Mouse (Mus musculus) liver, adult (tissue): ENCODE data around the gene Elmo1.

Experiments used
- GATA4 ChIP-seq: IDR thresholded peaks from 2 replicates; pipeline ENCODE4 v1.6.1; 2014; ENCODE audit warnings: mild to moderate bottlenecking, low read length; ENCODE audit not compliant: insufficient replicate concordance

The Elmo1 gene

DNA sequence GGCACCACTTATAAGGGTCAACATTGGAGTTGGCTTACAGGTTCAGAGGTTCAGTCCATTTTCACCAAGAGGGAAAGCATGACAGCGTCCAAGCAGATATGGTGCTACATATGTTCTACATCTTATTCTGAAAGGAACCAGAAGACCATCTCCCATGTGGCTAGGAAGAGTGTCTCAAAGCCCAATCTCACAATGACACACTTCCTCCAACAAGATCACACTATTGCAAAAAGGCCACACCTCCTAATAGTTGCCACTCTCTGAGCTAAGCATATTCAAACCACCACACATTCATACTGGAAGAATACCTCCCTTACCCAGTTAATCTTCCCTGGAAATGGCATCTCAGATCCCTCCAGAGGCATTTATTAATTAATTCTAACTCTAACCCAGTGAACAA lies 66.7 kb downstream of the Elmo1 start:
- TF ChIP-seq GATA4, result no peak

DNA sequence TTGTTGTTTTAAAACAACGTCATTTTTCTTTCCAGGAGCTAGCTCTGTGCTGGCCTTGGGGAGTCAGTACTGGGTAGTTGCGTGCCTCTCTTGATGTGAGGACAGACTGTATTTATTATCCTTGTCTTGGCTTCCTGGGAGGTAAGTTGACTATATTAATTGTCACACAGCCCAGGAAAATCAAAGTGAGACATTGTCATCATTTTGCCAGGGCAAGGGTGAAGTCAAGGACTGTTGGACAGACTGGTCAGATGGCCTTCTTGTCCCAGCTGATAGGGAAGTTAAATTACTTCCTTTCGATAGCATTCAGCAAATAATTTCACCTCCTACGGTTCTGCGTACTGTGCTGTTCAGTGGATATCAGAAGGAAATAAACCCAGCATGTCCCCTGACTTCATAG lies 67.1 kb downstream of the Elmo1 start:
- TF ChIP-seq GATA4, result no peak

DNA sequence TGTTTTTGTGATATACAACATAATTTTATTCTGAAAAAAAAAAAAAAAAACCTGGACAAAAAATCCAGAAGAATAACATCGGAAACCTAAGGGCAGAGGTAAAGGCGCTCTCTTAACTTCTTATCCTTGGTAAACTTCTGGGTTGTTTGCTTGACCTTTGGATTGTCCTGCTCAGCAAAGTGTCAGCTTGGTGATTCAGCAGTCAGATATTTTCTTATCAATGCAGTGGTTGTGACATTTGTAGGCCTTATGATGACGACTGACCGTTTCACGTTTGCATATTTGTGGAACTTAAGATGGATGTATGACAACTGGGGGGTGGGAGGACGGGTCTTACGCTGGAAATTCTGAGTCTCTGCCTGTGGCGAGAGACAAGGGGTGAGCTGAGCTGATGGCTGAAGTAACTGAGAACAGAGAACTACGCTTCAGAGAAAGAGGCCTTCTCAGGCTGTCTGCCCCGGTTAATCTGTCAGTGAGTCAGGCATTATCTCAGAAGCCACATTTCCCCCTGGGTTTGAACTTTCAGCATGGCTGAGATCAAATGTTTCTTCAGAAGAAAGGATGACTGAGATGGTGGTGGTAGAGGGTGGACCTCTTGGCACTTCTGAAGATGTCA lies 73.1 kb downstream of the Elmo1 start:
- TF ChIP-seq GATA4, result no peak

DNA sequence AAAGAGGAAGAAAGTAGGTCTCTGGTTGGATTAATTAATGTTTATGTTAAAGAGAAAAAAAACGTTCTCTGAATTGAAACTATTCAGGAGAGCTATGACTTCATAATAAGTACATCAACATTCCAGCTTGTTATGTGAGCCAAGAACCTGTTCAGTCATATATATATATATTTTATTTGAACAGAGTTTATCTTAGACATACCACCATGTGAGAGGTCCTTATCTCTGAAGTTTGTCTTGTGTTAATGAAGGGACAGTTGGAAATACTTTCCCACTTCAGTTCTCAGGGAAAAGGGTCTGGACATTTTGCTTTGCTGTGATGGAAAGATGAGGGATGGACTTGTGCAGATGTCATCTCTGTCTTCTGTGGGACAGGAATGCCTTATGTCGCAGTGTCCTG lies 74.4 kb downstream of the Elmo1 start:
- no peak for TF ChIP-seq GATA4

DNA sequence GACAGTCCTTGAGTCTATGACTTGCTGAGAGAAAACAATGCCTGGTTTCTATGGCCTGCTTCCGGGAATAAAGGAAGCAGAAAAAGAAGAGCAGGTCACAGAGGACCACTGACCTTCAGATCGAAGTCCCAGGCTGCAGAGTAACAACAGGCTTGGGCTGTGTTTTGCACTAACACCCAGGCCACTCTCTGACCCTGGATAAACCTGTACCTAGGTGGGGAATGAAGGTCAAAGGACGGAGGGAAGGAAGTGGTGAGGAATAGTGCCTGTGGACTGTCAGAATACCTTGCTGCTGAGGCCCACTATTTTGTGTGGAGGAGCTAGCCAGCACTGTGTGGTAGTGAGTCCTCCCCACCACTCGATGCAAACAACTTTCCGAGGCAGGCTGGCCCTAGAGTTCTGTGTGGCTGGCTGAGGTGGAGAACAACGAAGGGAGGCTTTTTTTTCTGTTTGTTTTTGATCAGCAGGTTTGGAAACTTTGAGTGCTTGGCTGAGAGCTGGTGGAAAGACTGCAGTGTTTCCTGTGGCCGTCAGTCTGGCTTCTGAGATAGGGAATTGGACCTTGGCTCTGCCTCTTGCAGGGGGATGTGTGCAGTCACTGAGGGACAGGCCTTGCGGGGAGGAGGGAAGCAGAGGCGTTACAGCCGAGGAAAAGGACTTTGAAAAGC lies 83.7 kb downstream of the Elmo1 start:
- TF ChIP-seq GATA4, result no peak; the same call in 1 of the 2 replicates

DNA sequence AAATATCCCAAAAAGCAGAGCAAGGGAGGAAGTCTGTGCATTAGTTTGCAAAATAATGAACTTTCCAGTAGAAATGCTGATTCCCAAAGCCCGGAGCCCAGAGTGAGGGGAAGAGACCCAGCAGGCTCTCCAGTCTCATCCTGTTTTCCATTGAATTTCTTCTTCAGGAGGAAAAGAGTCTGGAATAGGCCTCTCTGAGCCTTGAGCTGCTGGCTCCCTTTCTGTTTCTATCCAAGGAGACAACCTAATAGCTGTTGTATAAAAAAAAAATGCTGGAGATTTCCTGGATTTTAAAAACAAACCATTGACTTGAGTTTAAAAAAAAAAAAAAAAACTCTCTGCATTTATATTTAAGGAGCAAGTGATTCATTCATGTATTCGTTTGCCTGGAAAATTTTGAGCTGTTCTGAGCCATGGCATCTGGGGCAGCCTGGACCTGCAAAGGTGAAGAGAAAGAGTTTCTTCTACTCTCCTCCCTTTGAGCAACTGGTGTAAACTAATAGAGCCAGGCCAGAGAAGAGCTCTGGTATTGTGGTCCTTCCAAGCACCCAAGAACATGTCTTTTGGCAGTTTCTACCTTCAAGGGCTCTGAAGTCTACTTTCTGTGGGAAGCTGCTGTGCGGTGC lies 84.4 kb downstream of the Elmo1 start:
- TF ChIP-seq GATA4, result no peak

DNA sequence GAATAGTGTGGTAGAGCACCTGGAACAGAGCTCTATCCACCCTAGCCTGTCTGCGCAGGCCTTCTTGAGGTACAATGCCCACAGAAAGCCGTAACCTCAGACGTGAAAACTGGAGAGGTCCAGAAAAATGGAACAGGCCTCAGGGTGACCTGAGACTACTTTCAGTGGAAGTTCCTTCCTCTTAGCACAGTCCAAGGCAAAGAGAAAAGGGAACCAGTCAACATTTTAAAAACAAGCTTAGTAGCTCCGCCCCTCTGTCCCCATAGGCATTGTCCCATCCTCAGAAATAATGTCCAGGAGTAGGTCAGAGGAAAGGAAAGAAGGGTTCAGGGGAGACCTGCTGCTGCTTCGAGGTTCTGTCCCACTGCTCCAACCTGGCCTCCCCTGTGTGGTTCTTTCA lies 90.3 kb downstream of the Elmo1 start:
- no peak for TF ChIP-seq GATA4

DNA sequence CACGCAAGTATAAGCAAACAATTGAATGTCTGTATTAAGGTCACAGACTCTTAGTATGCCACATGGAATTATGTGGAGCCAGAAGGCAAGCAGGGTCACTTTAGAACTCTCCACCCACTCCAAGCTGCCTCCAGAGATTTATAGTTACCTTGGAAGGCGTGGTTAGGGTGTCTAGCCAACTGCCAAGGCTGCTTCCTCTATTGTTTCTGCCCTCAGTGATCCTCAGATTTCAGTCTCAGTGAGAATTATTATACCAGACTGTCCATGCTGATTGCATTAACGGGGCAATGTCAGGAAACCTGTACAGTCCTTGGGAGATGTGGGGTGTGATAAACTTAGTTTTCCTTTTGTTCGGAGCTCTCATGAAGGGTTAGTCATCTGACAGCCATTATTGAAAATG lies 90.9 kb downstream of the Elmo1 start:
- no peak for TF ChIP-seq GATA4

DNA sequence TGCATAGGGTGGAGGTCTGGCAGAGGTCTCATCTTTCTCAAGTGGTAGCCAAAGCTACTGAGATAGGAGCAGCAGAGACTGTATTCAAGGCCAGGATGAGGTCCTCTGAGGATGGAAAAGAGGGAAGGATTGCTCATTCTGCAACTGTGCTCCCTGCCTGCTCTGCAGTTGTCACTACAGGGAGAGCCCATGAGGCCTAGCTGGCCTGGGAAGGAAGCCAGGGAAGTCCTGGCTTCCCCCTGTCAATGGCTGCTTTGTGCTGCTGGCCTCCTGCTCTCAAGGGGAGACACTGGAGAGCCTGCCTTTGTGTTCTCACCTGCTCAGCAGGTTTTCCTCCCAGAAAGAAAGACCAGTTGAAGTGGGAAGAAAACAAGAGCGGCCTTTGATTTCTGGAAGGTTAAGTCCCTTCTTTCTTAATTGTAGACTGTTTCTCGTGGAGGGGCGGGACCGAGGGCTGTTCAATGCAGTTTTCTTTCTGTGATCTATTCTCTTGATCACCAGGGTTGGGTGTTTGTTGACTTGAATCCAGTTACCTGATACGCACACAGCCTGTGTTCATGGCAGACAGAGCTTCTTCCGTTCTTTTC lies 91.9 kb downstream of the Elmo1 start:
- TF ChIP-seq GATA4, result no peak

DNA sequence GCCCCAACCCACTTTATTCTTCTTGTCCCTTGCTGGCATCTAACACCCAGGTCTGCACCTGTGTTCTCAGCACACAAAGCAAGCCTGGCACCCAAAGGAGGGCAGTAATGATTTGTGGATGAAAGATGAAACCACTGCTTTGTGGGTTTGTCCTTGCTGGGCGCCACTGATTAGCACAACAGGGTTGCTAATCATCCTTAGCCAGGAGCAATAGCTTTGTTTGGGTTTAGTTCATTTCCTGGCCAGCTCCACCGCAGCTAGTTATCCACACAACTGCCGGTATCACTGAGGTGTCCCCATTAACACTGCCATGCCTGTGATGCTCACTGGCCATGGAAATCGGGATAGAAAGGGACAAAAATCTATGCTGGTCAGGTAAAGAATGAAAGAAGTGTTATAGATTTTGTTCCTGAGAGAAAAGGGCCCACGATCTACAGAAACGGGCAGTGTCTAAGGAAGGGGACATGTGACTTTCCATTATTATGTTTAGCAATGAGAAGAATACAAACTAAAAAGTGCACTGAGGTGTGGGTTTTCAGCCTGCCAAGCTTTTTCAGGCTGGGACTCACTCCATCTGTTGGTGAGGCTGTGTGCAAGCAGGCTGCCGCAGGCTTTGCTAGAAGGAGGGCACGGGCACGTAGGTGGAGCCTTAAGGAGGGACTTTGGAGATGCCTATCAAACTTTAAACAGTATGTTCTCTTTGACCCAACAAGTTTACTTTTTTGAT lies 93.3 kb downstream of the Elmo1 start:
- TF ChIP-seq GATA4, result no peak

DNA sequence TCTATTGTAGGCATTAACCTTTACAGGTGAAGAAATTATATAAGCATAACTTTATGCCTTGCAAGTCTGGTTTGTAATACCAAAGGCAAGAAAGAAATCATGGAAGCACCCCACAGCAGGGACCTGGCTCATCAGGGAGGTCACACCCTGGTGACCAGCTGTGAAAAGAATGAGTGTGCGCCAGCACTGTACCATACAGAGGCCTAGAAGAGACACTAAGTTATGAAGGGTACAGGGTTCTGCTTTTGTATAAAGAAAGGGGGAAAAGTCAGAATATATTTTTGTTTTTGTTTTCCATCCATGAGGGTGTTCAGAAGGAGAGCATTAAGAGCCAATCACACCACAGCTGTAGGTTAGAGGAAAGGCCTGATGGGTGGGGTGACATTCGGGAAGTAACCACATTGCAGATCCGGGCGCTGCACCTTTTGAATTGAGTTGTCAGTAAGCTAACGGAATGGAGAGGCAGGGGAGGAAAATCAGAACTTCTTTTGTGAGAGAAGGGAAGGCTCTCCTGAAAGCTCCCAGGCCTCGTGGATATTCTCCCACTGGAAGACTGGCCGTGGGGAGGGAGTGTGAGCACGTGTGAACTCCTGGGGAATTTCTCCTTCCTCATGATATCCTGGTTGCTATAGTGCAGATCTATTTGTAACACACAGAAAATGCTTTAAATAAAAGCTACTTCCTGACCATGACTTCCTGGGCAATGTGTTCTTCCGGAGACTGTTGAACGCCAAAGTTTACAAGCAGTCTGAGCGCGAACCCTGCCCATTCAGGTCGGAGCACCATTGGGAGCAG lies 94.0 kb downstream of the Elmo1 start:
- TF ChIP-seq GATA4, result no peak

DNA sequence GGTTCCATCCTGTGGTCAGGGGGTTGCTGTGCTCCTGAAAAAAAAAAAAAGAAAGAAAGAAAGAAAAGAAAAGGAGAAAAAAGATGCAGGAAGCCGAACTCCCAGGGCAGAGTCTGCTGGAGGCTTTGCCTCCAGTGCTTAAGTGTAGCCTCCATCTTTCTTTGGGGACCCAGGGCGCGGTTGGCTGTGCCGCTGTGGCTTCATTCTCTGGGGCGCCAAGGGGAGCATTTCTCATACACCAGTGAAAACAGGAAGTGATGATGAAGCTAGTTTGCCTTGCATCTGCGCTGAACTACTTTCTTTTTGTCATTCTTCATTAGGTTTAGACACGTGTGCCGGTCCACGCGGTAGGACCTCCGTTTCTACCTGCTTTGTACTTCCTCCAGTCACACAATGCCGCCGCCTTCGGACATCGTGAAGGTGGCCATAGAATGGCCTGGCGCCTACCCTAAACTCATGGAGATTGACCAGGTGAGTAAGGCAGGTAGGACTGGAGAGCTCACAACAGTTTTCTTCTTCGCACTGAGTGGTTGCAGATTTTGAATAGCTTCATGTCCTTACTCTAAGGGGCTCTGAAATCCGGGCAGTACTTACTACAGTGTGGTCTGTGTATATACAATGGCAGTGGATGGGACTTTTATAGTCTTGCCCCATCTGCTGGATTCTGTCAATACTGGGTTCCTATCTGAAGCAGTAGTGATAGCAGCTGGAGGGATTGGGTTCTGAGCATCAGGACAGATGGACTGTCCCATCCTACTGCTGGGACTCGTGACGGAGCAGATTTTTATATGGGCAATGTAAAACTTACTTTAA lies 94.8 kb downstream of the Elmo1 start:
- TF ChIP-seq GATA4, result no peak

DNA sequence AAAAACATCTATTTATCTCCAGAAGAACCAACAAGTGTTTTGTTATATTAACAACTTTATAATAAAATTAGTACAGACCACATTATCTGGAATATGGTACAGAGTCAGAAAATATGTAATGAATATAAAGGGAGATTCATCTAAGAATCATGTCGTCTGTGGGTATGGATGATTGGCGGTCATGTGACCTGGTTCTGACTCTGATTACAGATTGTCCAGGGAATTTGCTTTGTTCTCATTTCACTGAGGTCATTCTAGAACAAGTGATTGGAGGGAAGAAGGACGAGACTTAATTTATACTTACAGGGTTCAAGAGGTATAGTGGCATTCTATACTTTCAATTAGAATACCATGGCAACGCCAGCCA lies 95.4 kb downstream of the Elmo1 start:
- no peak for TF ChIP-seq GATA4

DNA sequence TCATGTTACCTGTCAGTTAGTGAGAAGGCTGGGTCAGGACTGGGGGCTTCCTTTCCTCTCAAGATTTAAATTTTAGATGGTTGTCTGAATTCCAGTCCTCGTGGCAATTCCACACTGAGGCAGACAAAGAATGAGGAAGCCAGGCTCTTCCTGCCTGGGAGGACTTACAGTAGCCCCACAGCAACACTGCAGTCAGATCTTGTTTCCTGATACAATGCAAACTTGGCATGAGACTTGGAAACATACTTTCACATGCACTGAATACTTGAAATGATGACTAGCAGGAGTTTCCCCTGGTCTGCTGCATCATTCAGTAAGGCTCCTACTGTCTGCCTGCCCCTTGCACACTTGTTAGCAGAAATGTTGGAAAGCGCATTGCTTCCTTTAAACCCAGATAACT lies 97.3 kb downstream of the Elmo1 start:
- no peak for TF ChIP-seq GATA4
